Mouse (Mus musculus): ENCODE results near the gene Gas2.

The Gas2 gene

GRCm38 (mm10) chr7:51964681-51965080 is 102.9 kb downstream of the Gas2 start:
- DNase-seq (ENCODE audit: low spot score), result no peak

GRCm38 (mm10) chr7:51967581-51967980 is 105.8 kb downstream of the Gas2 start:
- no peak for DNase-seq (ENCODE audit: low spot score)

- DNase-seq (ENCODE audit: low spot score), result no peak
Measured at GRCm38 (mm10) chr7:51969379-51969778, 107.6 kb downstream of the Gas2 start.

GRCm38 (mm10) chr7:51972252-51972855 is 110.5 kb downstream of the Gas2 start:
- DNase-seq (ENCODE audit: low spot score), result peak; percentile 5

- no peak for DNase-seq (ENCODE audit: low spot score)
Measured at GRCm38 (mm10) chr7:51973091-51973490, 111.3 kb downstream of the Gas2 start.

- DNase-seq (ENCODE audit: low spot score), result no peak
Measured at GRCm38 (mm10) chr7:51973526-51973925, 111.7 kb downstream of the Gas2 start.

GRCm38 (mm10) chr7:51975181-51975580 is 113.4 kb downstream of the Gas2 start:
- no peak for DNase-seq (ENCODE audit: low spot score)

GRCm38 (mm10) chr7:51979271-51979670 is 117.5 kb downstream of the Gas2 start:
- DNase-seq (ENCODE audit: low spot score), result no peak

GRCm38 (mm10) chr7:51982303-51982702 is 120.5 kb downstream of the Gas2 start:
- DNase-seq (ENCODE audit: low spot score), result no peak

- DNase-seq (ENCODE audit: low spot score), result no peak
Measured at GRCm38 (mm10) chr7:51985763-51986162, 123.9 kb downstream of the Gas2 start.

GRCm38 (mm10) chr7:51986909-51987308 is 125.1 kb downstream of the Gas2 start:
- no peak for DNase-seq (ENCODE audit: low spot score)

GRCm38 (mm10) chr7:51991020-51991419 is 129.2 kb downstream of the Gas2 start:
- DNase-seq (ENCODE audit: low spot score), result no peak

- DNase-seq (ENCODE audit: low spot score), result peak; percentile 69
Measured at GRCm38 (mm10) chr7:52005511-52006295, 143.9 kb downstream of the Gas2 start, which contains the start of gene Svip. Gene Svip (minus strand): TSS chr7:52006018.

GRCm38 (mm10) chr7:52006296-52006630 is 144.4 kb downstream of the Gas2 start:
- DNase-seq (ENCODE audit: low spot score), result no peak

- DNase-seq (ENCODE audit: low spot score), result no peak
Measured at GRCm38 (mm10) chr7:52007138-52007537, 145.3 kb downstream of the Gas2 start.

GRCm38 (mm10) chr7:52013457-52013856 is 151.6 kb downstream of the Gas2 start:
- DNase-seq (ENCODE audit: low spot score), result no peak

- DNase-seq (ENCODE audit: low spot score), result no peak
Measured at GRCm38 (mm10) chr7:52015180-52015579, 153.4 kb downstream of the Gas2 start.

GRCm38 (mm10) chr7:52015628-52016027 is 153.8 kb downstream of the Gas2 start, which contains the start of gene 1700015G11Rik:
Gene 1700015G11Rik (minus strand): TSS chr7:52015728.
- DNase-seq (ENCODE audit: low spot score), result no peak

GRCm38 (mm10) chr7:52022039-52022438 is 160.2 kb downstream of the Gas2 start:
- DNase-seq (ENCODE audit: low spot score), result no peak

- no peak for DNase-seq (ENCODE audit: low spot score)
Measured at GRCm38 (mm10) chr7:52024050-52024626, 162.3 kb downstream of the Gas2 start.

- DNase-seq (ENCODE audit: low spot score), result peak; percentile 17
Measured at GRCm38 (mm10) chr7:52037600-52038582, 176.1 kb downstream of the Gas2 start.

Measured in urinary bladder, postnatal 25 days (tissue).